In genomic region chr7:68833977-68834791, GRCm38 (mm10) we compare ENCODE assay signal across 8 mouse cellular contexts.
DNase-seq lines count a peak whose midpoint lies in the region; ATAC-seq and TF ChIP-seq lines count a peak whose summit lies in the region.

No protein-coding gene starts in this region.

- ATAC-seq in kidney, embryonic 15.5 days (replicated peaks; ENCODE audit: low FRiP score), result no peak
- ATAC-seq in forebrain, embryonic 16.5 days, result peak; percentile 80
- peak; percentile 67; the same call in 1 of the 2 replicates for ATAC-seq in megakaryocyte-erythroid progenitor cell, adult 5-6 weeks (replicated peaks; ENCODE audit: low FRiP score, low TSS enrichment, poor library complexity, severe bottlenecking)

- no peaks in the 10 kb centered on the region for H3K36me3 ChIP-seq in kidney, adult 2 months (ENCODE audit: control insufficient read depth, insufficient read depth, low read length)
- no peaks in the 10 kb centered on the region for H3K36me3 ChIP-seq in kidney, embryonic 15.5 days
- H3K36me3 ChIP-seq in forebrain, embryonic 16.5 days (ENCODE audit: control insufficient read depth, insufficient read depth), result no peaks in the 10 kb centered on the region

- H3K4me1 ChIP-seq in kidney, adult 2 months (ENCODE audit: control insufficient read depth, insufficient read depth, low read length), result no peaks in the 10 kb centered on the region
- H3K4me1 ChIP-seq in kidney, embryonic 15.5 days, result peaks cover 3% of the 10 kb centered on the region; the same call in 1 of the 2 replicates
- no peaks in the 10 kb centered on the region for H3K4me1 ChIP-seq in forebrain, embryonic 16.5 days (replicated peaks; ENCODE audit: control insufficient read depth, insufficient read depth, low read length)

- peak; percentile 32 for DNase-seq in kidney, adult 2 months
- DNase-seq in adipocyte (ENCODE audit: low spot score), result peak; percentile 8
- DNase-seq in thymus, postnatal 4 days, result no peak
- DNase-seq in urinary bladder, postnatal 25 days (ENCODE audit: low spot score), result no peak
- DNase-seq in right cerebral cortex, postnatal 36 days (ENCODE audit: low spot score in 2 of 2), result no peak

- WGBS in kidney, adult 2 months, result 54% methylated on average over 10 of the region's 10 CpGs
- WGBS in kidney, embryonic 15.5 days, result 48% methylated on average over 10 of the region's 10 CpGs
- WGBS in forebrain, embryonic 16.5 days, result 32% methylated on average over 10 of the region's 10 CpGs

- no peak overlapping the region for H3K27ac ChIP-seq in kidney, adult 2 months (ENCODE audit: insufficient read depth, low read depth, low read length)
- no peak overlapping the region for H3K27ac ChIP-seq in kidney, embryonic 15.5 days
- no peak overlapping the region for H3K27ac ChIP-seq in forebrain, embryonic 16.5 days (ENCODE audit: low read length)

- no peak for TF ChIP-seq POLR2A in kidney, adult 2 months (IDR thresholded peaks at IDR 0.05; ENCODE audit: low read depth, low read length)

- TF ChIP-seq CTCF in kidney, adult 2 months (conservative IDR thresholded peaks at IDR 0.05; ENCODE audit: insufficient read depth, insufficient read length, low read depth, low read length), result peak; percentile 43

- no peak overlapping the region for H3K9ac ChIP-seq in kidney, embryonic 15.5 days
- H3K9ac ChIP-seq in forebrain, embryonic 16.5 days (replicated peaks; ENCODE audit: low read depth, low read length), result no peak overlapping the region

- no peak overlapping the region for H3K4me2 ChIP-seq in kidney, embryonic 15.5 days
- H3K4me2 ChIP-seq in forebrain, embryonic 16.5 days (ENCODE audit: low read length), result no peak overlapping the region

- H3K4me3 ChIP-seq in kidney, adult 2 months (ENCODE audit: insufficient read depth, low read depth, low read length), result no peak overlapping the region
- no peak overlapping the region for H3K4me3 ChIP-seq in kidney, embryonic 15.5 days (replicated peaks)
- H3K4me3 ChIP-seq in forebrain, embryonic 16.5 days (replicated peaks; ENCODE audit: low read length), result no peak overlapping the region

- H3K27me3 ChIP-seq in kidney, adult 2 months (replicated peaks; ENCODE audit: control insufficient read depth, insufficient read depth, low read length), result no peaks in the 10 kb centered on the region
- H3K27me3 ChIP-seq in kidney, embryonic 15.5 days, result no peaks in the 10 kb centered on the region
- no peaks in the 10 kb centered on the region for H3K27me3 ChIP-seq in forebrain, embryonic 16.5 days (replicated peaks; ENCODE audit: control insufficient read depth, insufficient read depth, low read length)

- H3K9me3 ChIP-seq in kidney, embryonic 15.5 days (replicated peaks), result no peaks in the 10 kb centered on the region
- H3K9me3 ChIP-seq in forebrain, embryonic 16.5 days (ENCODE audit: control insufficient read depth, low read length), result no peaks in the 10 kb centered on the region

Comparison
In these comparisons a context has a peak if more than half of its experiments do, and no peak if none do; other contexts are left out.
1. DNase-seq: peak in kidney, adult 2 months (single experiment) and adipocyte (single experiment); none in thymus, postnatal 4 days (single experiment), urinary bladder, postnatal 25 days (single experiment) and right cerebral cortex, postnatal 36 days (0 of 2).